Mouse (Mus musculus) limb, embryonic 11.5 days (tissue): ENCODE measurements around the gene Nek4. TPM values are rescaled to one million over a fixed set of nuclear protein-coding genes. Genes with fewer than 3 reads are reported as not detected.

ENCODE experiments used
- ATAC-seq: fragments of 200-750 bp; cut with Nextera tagmentation; 2 replicates; pipeline ENCODE4 v1.8.0; 2017; ENCODE audit warnings: low read depth; ENCODE audit not compliant: insufficient number of reproducible peaks, low FRiP score, low TSS enrichment
- DNase-seq: peaks from one replicate; pipeline ENCODE4 v3.0.0-alpha.2; 2015; ENCODE audit warnings: low spot score
- H3K27ac ChIP-seq: fragments of 300-500 bp; sonication (generic); replicated peaks from 2 replicates; pipeline ENCODE4 v1.5.1; 2014; ENCODE audit warnings: low read depth, mild to moderate bottlenecking, low read length
- H3K27me3 ChIP-seq: fragments of 300-500 bp; sonication (generic); 2 replicates; pipeline ENCODE4 v1.6.1; 2014; ENCODE audit warnings: mild to moderate bottlenecking, low read length, mixed read lengths; ENCODE audit not compliant: control insufficient read depth, insufficient read depth
- H3K36me3 ChIP-seq: fragments of 300-500 bp; sonication (generic); 2 replicates; pipeline ENCODE4 v1.6.1; 2014; ENCODE audit warnings: mild to moderate bottlenecking, low read length, moderate library complexity, mixed read lengths; ENCODE audit not compliant: control insufficient read depth, insufficient read depth
- H3K4me1 ChIP-seq: fragments of 300-500 bp; sonication (generic); 2 replicates; pipeline ENCODE4 v1.6.1; 2014; ENCODE audit warnings: low read length, mixed read lengths; ENCODE audit not compliant: control insufficient read depth, insufficient read depth
- H3K4me2 ChIP-seq: fragments of 300-500 bp; sonication (generic); 2 replicates; pipeline ENCODE4 v1.6.1; 2014; ENCODE audit warnings: low read depth, mild to moderate bottlenecking, moderate library complexity; ENCODE audit not compliant: severe bottlenecking
- H3K4me3 ChIP-seq: fragments of 300-500 bp; sonication (generic); 2 replicates; pipeline ENCODE4 v1.5.1; 2014; ENCODE audit warnings: low read depth, low read length
- H3K9ac ChIP-seq: fragments of 300-500 bp; sonication (generic); 2 replicates; pipeline ENCODE4 v1.6.1; 2014; ENCODE audit warnings: mild to moderate bottlenecking, low read length
- H3K9me3 ChIP-seq: fragments of 300-500 bp; sonication (generic); 2 replicates; pipeline ENCODE4 v1.6.1; 2016; ENCODE audit warnings: low read length; ENCODE audit not compliant: control insufficient read depth
- WGBS: fragments of 180-500 bp; shearing (Covaris S2); extraction: QIAGEN DNeasy Blood & Tissue Kit; methylation state at CpG from one replicate; pipeline ENCODE4 v1.1.7; 2014; 5-methylcytosine and 5-hydroxymethylcytosine counted together
- polyA plus RNA-seq: library from polyadenylated mRNA; unstranded; fragments of >200 nt; fragmentation: Nextera tagmentation; extraction: Ambion mirVana; gene quantifications from 2 replicates; pipeline ENCODE4 v1.2.1, GENCODE M21; 2014

Nek4 gene
- polyA plus RNA-seq, 1 experiment from 2014 or later: 16.1 TPM

GRCm38 (mm10) chr14:31017854-31018253 is 66.7 kb downstream of the Nek4 start:
- peaks cover 22% of the 10 kb centered on the region for H3K36me3 ChIP-seq
- no peak overlapping the region for H3K27ac ChIP-seq
- H3K4me1 ChIP-seq: peaks cover 9% of the 10 kb centered on the region
- peak overlapping the region; percentile 49 for H3K4me2 ChIP-seq
- no peaks in the 10 kb centered on the region for H3K27me3 ChIP-seq
- ATAC-seq (no peak), DNase-seq (no peak)
- 1% methylated on average over 2 of the region's 2 CpGs for WGBS
- no peaks in the 10 kb centered on the region for H3K9me3 ChIP-seq
- peak overlapping the region; percentile 64 for H3K4me3 ChIP-seq
- peak overlapping the region; percentile 97 for H3K9ac ChIP-seq

GRCm38 (mm10) chr14:31018860-31019291 is 67.7 kb downstream of the Nek4 start, which contains the start of the genes Pbrm1 and Gnl3:
Pbrm1 (plus strand) TSS chr14:31019138.
Gnl3 (minus strand) TSS chr14:31019152.
- peak; percentile 90 for ATAC-seq
- Histone ChIP-seq H3K27me3 (no peaks in the 10 kb centered on the region), H3K4me3 (peak within 1 kb of the TSS; percentile 64), H3K36me3 (peaks cover 19% of the 10 kb centered on the region), H3K4me1 (peaks cover 9% of the 10 kb centered on the region), H3K27ac (peak within 1 kb of the TSS; percentile 97), H3K9ac (peak within 1 kb of the TSS; percentile 97), H3K9me3 (no peaks in the 10 kb centered on the region), H3K4me2 (peak within 1 kb of the TSS; percentile 49)
- WGBS: under 1% methylated on average over 51 of the region's 53 CpGs
- peak; percentile 97 for DNase-seq

- peak; percentile 89 for ATAC-seq
- 8% methylated on average over 36 of the region's 56 CpGs for WGBS
- peak overlapping the region; percentile 97 for H3K9ac ChIP-seq
- H3K4me3 ChIP-seq: peak overlapping the region; percentile 64
- H3K27ac ChIP-seq: peak overlapping the region; percentile 97
- H3K36me3 ChIP-seq: peaks cover 15% of the 10 kb centered on the region
- no peaks in the 10 kb centered on the region for H3K27me3 ChIP-seq
- H3K4me1 ChIP-seq: peaks cover 9% of the 10 kb centered on the region
- H3K4me2 ChIP-seq: peak overlapping the region; percentile 49
- DNase-seq: peak; percentile 84
- H3K9me3 ChIP-seq: no peaks in the 10 kb centered on the region
These were observed 68.4 kb downstream of the Nek4 start for GRCm38 (mm10) chr14:31019331-31020205.

GRCm38 (mm10) chr14:31022579-31022978 is 71.4 kb downstream of the Nek4 start:
- Histone ChIP-seq H3K4me1 (peaks cover 8% of the 10 kb centered on the region), H3K4me3 (no peak overlapping the region), H3K27ac (no peak overlapping the region), H3K9me3 (no peaks in the 10 kb centered on the region), H3K9ac (no peak overlapping the region), H3K4me2 (no peak overlapping the region), H3K36me3 (peaks cover 21% of the 10 kb centered on the region), H3K27me3 (no peaks in the 10 kb centered on the region)
- WGBS: 74% methylated on average over 1 of the region's 1 CpGs
- ATAC-seq: no peak
- DNase-seq: no peak

GRCm38 (mm10) chr14:31025785-31026184 is 74.6 kb downstream of the Nek4 start:
- ATAC-seq (no peak), DNase-seq (no peak)
- H3K36me3 ChIP-seq: peaks cover 27% of the 10 kb centered on the region
- no peaks in the 10 kb centered on the region for H3K9me3 ChIP-seq
- 82% methylated on average over 3 of the region's 3 CpGs for WGBS
- H3K4me1 ChIP-seq: no peaks in the 10 kb centered on the region
- H3K27ac ChIP-seq: no peak overlapping the region
- H3K4me2 ChIP-seq: no peak overlapping the region
- no peaks in the 10 kb centered on the region for H3K27me3 ChIP-seq
- H3K9ac ChIP-seq: no peak overlapping the region
- no peak overlapping the region for H3K4me3 ChIP-seq

Other genes with a start within 250 kb of the Nek4 start
- gene Sfmbt1, start 236.5 kb upstream of the Nek4 start, polyA plus RNA-seq: 19.8 and 19.9 TPM in 2 replicates
- gene Tmem110, start 125.8 kb upstream of the Nek4 start, polyA plus RNA-seq: 37.5 and 38.7 TPM in 2 replicates
- gene Mustn1, start 72.2 kb upstream of the Nek4 start, polyA plus RNA-seq: 1.1 and 1.2 TPM in 2 replicates
- not detected in 2 replicates for gene Itih4, start 64.9 kb upstream of the Nek4 start, polyA plus RNA-seq
- gene Itih3, start 27.6 kb upstream of the Nek4 start, polyA plus RNA-seq: 0.14 and 0.15 TPM in 2 replicates
- gene Itih1, start 8.1 kb upstream of the Nek4 start, polyA plus RNA-seq: not detected in 2 replicates
- 42.4 and 47.8 TPM in 2 replicates for gene Glt8d1, start 50.0 kb downstream of the Nek4 start, polyA plus RNA-seq
- 277 and 305 TPM in 2 replicates for gene Spcs1, start 50.3 kb downstream of the Nek4 start, polyA plus RNA-seq
- gene Pbrm1, start 67.8 kb downstream of the Nek4 start, polyA plus RNA-seq: 135 and 136 TPM in 2 replicates
- 126 and 129 TPM in 2 replicates for gene Gnl3, start 67.8 kb downstream of the Nek4 start, polyA plus RNA-seq
- gene Smim4, start 177.6 kb downstream of the Nek4 start, polyA plus RNA-seq: 61.6 and 66.5 TPM in 2 replicates
- gene Nt5dc2, start 179.7 kb downstream of the Nek4 start, polyA plus RNA-seq: 569 and 606 TPM in 2 replicates
- gene Stab1, start 217.3 kb downstream of the Nek4 start, polyA plus RNA-seq: 15.5 and 15.7 TPM in 2 replicates